Mouse (Mus musculus) embryonic facial prominence, embryonic 11.5 days (tissue): ENCODE measurements at regions not wholly inside any gene's neighbourhood (a gene's known extent, or its start where the extent isn't known, plus 50 kb on each side); places are given as distances from the start of the nearest gene placed in this dataset.

Experiments
- ATAC-seq: fragments of 200-750 bp; cut with Nextera tagmentation; replicated peaks from 2 replicates; pipeline ENCODE4 v1.8.0; 2017; ENCODE audit warnings: low read depth; ENCODE audit not compliant: insufficient number of reproducible peaks, low FRiP score, low TSS enrichment
- DNase-seq: peaks from one replicate; pipeline ENCODE4 v3.0.0-alpha.2; 2015; ENCODE audit warnings: low spot score
- H3K27ac ChIP-seq: fragments of 300-500 bp; sonication (generic); replicated peaks from 2 replicates; pipeline ENCODE4 v1.5.1; 2014; ENCODE audit warnings: mild to moderate bottlenecking, low read depth, low read length, control low read depth
- H3K27me3 ChIP-seq: fragments of 300-500 bp; sonication (generic); 2 replicates; pipeline ENCODE4 v1.6.1; 2014; ENCODE audit warnings: mild to moderate bottlenecking, low read length, moderate library complexity, mixed read lengths; ENCODE audit not compliant: control insufficient read depth, insufficient read depth
- H3K36me3 ChIP-seq: fragments of 300-500 bp; sonication (generic); replicated peaks from 2 replicates; pipeline ENCODE4 v1.6.1; 2014; ENCODE audit warnings: low read depth, mild to moderate bottlenecking, low read length, moderate library complexity, mixed read lengths; ENCODE audit not compliant: control insufficient read depth, insufficient read depth
- H3K4me1 ChIP-seq: fragments of 300-500 bp; sonication (generic); 2 replicates; pipeline ENCODE4 v1.6.1; 2014; ENCODE audit warnings: low read length, mixed read lengths; ENCODE audit not compliant: control insufficient read depth, insufficient read depth
- H3K4me2 ChIP-seq: fragments of 300-500 bp; sonication (generic); 2 replicates; pipeline ENCODE4 v1.6.1; 2014; ENCODE audit warnings: low read depth, mild to moderate bottlenecking, control low read depth, low read length, moderate library complexity
- H3K4me3 ChIP-seq: fragments of 300-500 bp; sonication (generic); 2 replicates; pipeline ENCODE4 v1.5.1; 2014; ENCODE audit warnings: low read depth, low read length, control low read depth
- H3K9ac ChIP-seq: fragments of 300-500 bp; sonication (generic); replicated peaks from 2 replicates; pipeline ENCODE4 v1.6.1; 2014; ENCODE audit warnings: mild to moderate bottlenecking, control low read depth, low read length
- H3K9me3 ChIP-seq: fragments of 300-500 bp; sonication (generic); replicated peaks from 2 replicates; pipeline ENCODE4 v1.6.1; 2016; ENCODE audit warnings: mild to moderate bottlenecking, low read length, inconsistent platforms, mixed read lengths; ENCODE audit not compliant: control insufficient read depth
- WGBS: fragments of 180-500 bp; shearing (Covaris S2); extraction: QIAGEN DNeasy Blood & Tissue Kit; methylation state at CpG from one replicate; pipeline ENCODE4 v1.1.7; 2014; 5-methylcytosine and 5-hydroxymethylcytosine counted together

GRCm38 (mm10) chr2:94772801-94773200 is 334.9 kb upstream of the Api5 start:
- no peak for ATAC-seq
- DNase-seq = no peak
- 78% methylated on average over 3 of the region's 3 CpGs for WGBS
- Histone ChIP-seq H3K4me3 (no peak overlapping the region), H3K27me3 (no peaks in the 10 kb centered on the region), H3K36me3 (no peaks in the 10 kb centered on the region), H3K4me1 (no peaks in the 10 kb centered on the region), H3K4me2 (no peak overlapping the region), H3K9me3 (no peaks in the 10 kb centered on the region), H3K9ac (no peak overlapping the region), H3K27ac (no peak overlapping the region)

GRCm38 (mm10) chr2:94772268-94772667 is 334.3 kb upstream of the Api5 start:
- Histone ChIP-seq H3K4me3 (no peak overlapping the region), H3K9me3 (no peaks in the 10 kb centered on the region), H3K36me3 (no peaks in the 10 kb centered on the region), H3K4me2 (no peak overlapping the region), H3K27ac (no peak overlapping the region), H3K27me3 (no peaks in the 10 kb centered on the region), H3K9ac (no peak overlapping the region), H3K4me1 (no peaks in the 10 kb centered on the region)
- WGBS = 66% methylated on average over 4 of the region's 4 CpGs
- DNase-seq (no peak), ATAC-seq (no peak)

- Histone ChIP-seq H3K4me1 (no peaks in the 10 kb centered on the region), H3K4me2 (no peak overlapping the region), H3K4me3 (no peak overlapping the region), H3K36me3 (no peaks in the 10 kb centered on the region), H3K9me3 (no peaks in the 10 kb centered on the region), H3K27ac (no peak overlapping the region), H3K27me3 (no peaks in the 10 kb centered on the region), H3K9ac (no peak overlapping the region)
- WGBS = 93% methylated on average over 2 of the region's 2 CpGs
- DNase-seq = no peak
- no peak for ATAC-seq
Measured at GRCm38 (mm10) chr2:94766524-94766923, 328.6 kb upstream of the Api5 start.

GRCm38 (mm10) chr2:94764852-94765435 is 327.0 kb upstream of the Api5 start:
- WGBS = 16% methylated on average over 8 of the region's 8 CpGs
- H3K4me2 ChIP-seq = no peak overlapping the region
- no peaks in the 10 kb centered on the region for H3K4me1 ChIP-seq
- no peak overlapping the region for H3K4me3 ChIP-seq
- no peak overlapping the region for H3K27ac ChIP-seq
- H3K36me3 ChIP-seq = no peaks in the 10 kb centered on the region
- ATAC-seq (peak; percentile 80), DNase-seq (peak; percentile 50)
- H3K9ac ChIP-seq = no peak overlapping the region
- H3K27me3 ChIP-seq = no peaks in the 10 kb centered on the region
- H3K9me3 ChIP-seq = no peaks in the 10 kb centered on the region

- H3K27ac ChIP-seq = no peak overlapping the region
- no peak overlapping the region for H3K4me3 ChIP-seq
- H3K9ac ChIP-seq = no peak overlapping the region
- H3K4me2 ChIP-seq = no peak overlapping the region
- H3K27me3 ChIP-seq = no peaks in the 10 kb centered on the region
- H3K36me3 ChIP-seq = no peaks in the 10 kb centered on the region
- H3K9me3 ChIP-seq = no peaks in the 10 kb centered on the region
- no peaks in the 10 kb centered on the region for H3K4me1 ChIP-seq
- 6% methylated on average over 3 of the region's 3 CpGs for WGBS
- ATAC-seq (no peak), DNase-seq (no peak)
Measured at GRCm38 (mm10) chr2:94764451-94764850, 326.5 kb upstream of the Api5 start.

- no peaks in the 10 kb centered on the region for H3K9me3 ChIP-seq
- no peaks in the 10 kb centered on the region for H3K4me1 ChIP-seq
- no peak overlapping the region for H3K9ac ChIP-seq
- no peaks in the 10 kb centered on the region for H3K27me3 ChIP-seq
- no peak overlapping the region for H3K4me2 ChIP-seq
- no peaks in the 10 kb centered on the region for H3K36me3 ChIP-seq
- WGBS = 95% methylated on average over 3 of the region's 3 CpGs
- H3K27ac ChIP-seq = no peak overlapping the region
- DNase-seq (no peak), ATAC-seq (no peak)
- no peak overlapping the region for H3K4me3 ChIP-seq
Measured at GRCm38 (mm10) chr2:94748161-94748711, 310.3 kb upstream of the Api5 start.

GRCm38 (mm10) chr2:94729791-94730190 is 291.9 kb upstream of the Api5 start:
- Histone ChIP-seq H3K9ac (no peak overlapping the region), H3K27me3 (no peaks in the 10 kb centered on the region), H3K9me3 (no peaks in the 10 kb centered on the region), H3K4me2 (no peak overlapping the region), H3K4me1 (no peaks in the 10 kb centered on the region), H3K4me3 (no peak overlapping the region), H3K27ac (no peak overlapping the region), H3K36me3 (no peaks in the 10 kb centered on the region)
- no peak for DNase-seq
- 83% methylated on average over 5 of the region's 5 CpGs for WGBS
- no peak for ATAC-seq

GRCm38 (mm10) chr2:94699383-94699782 is 261.4 kb upstream of the Api5 start:
- WGBS = 38% methylated on average over 1 of the region's 1 CpGs
- Histone ChIP-seq H3K27me3 (no peaks in the 10 kb centered on the region), H3K9ac (no peak overlapping the region), H3K27ac (no peak overlapping the region), H3K9me3 (no peaks in the 10 kb centered on the region), H3K36me3 (no peaks in the 10 kb centered on the region), H3K4me1 (no peaks in the 10 kb centered on the region), H3K4me2 (no peak overlapping the region), H3K4me3 (no peak overlapping the region)
- DNase-seq (no peak), ATAC-seq (0 out of 2 replicates have a peak, but pooled peaks have one; percentile 48)
